Mouse (Mus musculus): ENCODE results near the gene Tcf7l1. TPM values are rescaled to one million over a fixed set of nuclear protein-coding genes. Genes with fewer than 3 reads are reported as not detected.

Tcf7l1 gene
- polyA plus RNA-seq, 1 experiment from 2014 or later: 26.5 TPM

Other genes starting within 250 kb of the Tcf7l1 start
- gene Capg, start 244.9 kb downstream of the Tcf7l1 start, polyA plus RNA-seq (2014; fragmentation: Nextera tagmentation; extraction: Ambion mirVana): 36.7 and 37.9 TPM in 2 replicates
- 14.2 and 15.1 TPM in 2 replicates for gene Elmod3, start 190.8 kb downstream of the Tcf7l1 start, polyA plus RNA-seq (2014; fragmentation: Nextera tagmentation; extraction: Ambion mirVana)
- 20.7 and 21.3 TPM in 2 replicates for gene Retsat, start 190.8 kb downstream of the Tcf7l1 start, polyA plus RNA-seq (2014; fragmentation: Nextera tagmentation; extraction: Ambion mirVana)
- gene Tgoln1, start 172.3 kb downstream of the Tcf7l1 start, polyA plus RNA-seq (2014; fragmentation: Nextera tagmentation; extraction: Ambion mirVana): 37.6 and 40.8 TPM in 2 replicates
- 36.3 and 40.7 TPM in 2 replicates for gene Kcmf1, start 110.7 kb upstream of the Tcf7l1 start, polyA plus RNA-seq (2014; fragmentation: Nextera tagmentation; extraction: Ambion mirVana)
- gene Tmsb10, start 169.5 kb upstream of the Tcf7l1 start, polyA plus RNA-seq (2014; fragmentation: Nextera tagmentation; extraction: Ambion mirVana): 2,511 and 2,566 TPM in 2 replicates

Data from intestine, embryonic 14.5 days (tissue).